Mouse (Mus musculus) liver, postnatal 0 days (tissue): ENCODE data around the gene Eml1. TPM values are rescaled to one million over a fixed set of nuclear protein-coding genes. Genes with fewer than 3 reads are reported as not detected.

Experiments used
- ATAC-seq: fragments of 200-750 bp; cut with Nextera tagmentation; 2 replicates; pipeline ENCODE4 v1.8.0; 2017; ENCODE audit warnings: mild to moderate bottlenecking, moderate library complexity
- DNase-seq: peaks from one replicate; pipeline ENCODE4 v3.0.0-alpha.2; 2016
- H3K27ac ChIP-seq: fragments of 300-500 bp; sonication (generic); 2 replicates; pipeline ENCODE4 v1.5.1; 2014; ENCODE audit warnings: antibody characterized with exemption, moderate library complexity, mild to moderate bottlenecking, low read depth
- H3K27me3 ChIP-seq: fragments of 300-500 bp; sonication (generic); 2 replicates; pipeline ENCODE4 v1.6.1; 2014; ENCODE audit warnings: low read length, control low read depth, mixed read lengths; ENCODE audit not compliant: insufficient read depth
- H3K36me3 ChIP-seq: fragments of 300-500 bp; sonication (generic); replicated peaks from 2 replicates; pipeline ENCODE4 v1.6.1; 2014; ENCODE audit warnings: mild to moderate bottlenecking, control low read depth, low read length, moderate library complexity, mixed read lengths; ENCODE audit not compliant: insufficient read depth
- H3K4me1 ChIP-seq: fragments of 300-500 bp; sonication (generic); 2 replicates; pipeline ENCODE4 v1.6.1; 2014; ENCODE audit warnings: antibody characterized with exemption, mild to moderate bottlenecking, control low read depth; ENCODE audit not compliant: insufficient read depth
- H3K4me2 ChIP-seq: fragments of 300-500 bp; sonication (generic); 2 replicates; pipeline ENCODE4 v1.6.1; 2014; ENCODE audit warnings: low read depth, mild to moderate bottlenecking, low read length, moderate library complexity, mixed read lengths
- H3K4me3 ChIP-seq: fragments of 300-500 bp; sonication (generic); 2 replicates; pipeline ENCODE4 v1.5.1; 2014; ENCODE audit warnings: low read depth, low read length
- H3K9ac ChIP-seq: fragments of 300-500 bp; sonication (generic); replicated peaks from 2 replicates; pipeline ENCODE4 v1.6.1; 2014; ENCODE audit warnings: mild to moderate bottlenecking, moderate library complexity
- H3K9me3 ChIP-seq: fragments of 300-500 bp; sonication (generic); 2 replicates; pipeline ENCODE4 v1.6.1; 2016; ENCODE audit warnings: mild to moderate bottlenecking, control low read depth, low read length, mixed read lengths
- CTCF ChIP-seq: sonication (generic); IDR thresholded peaks from 2 replicates; pipeline ENCODE4 v1.5.1; 2016; ENCODE audit warnings: antibody characterized with exemption, low read depth
- EP300 ChIP-seq: IDR thresholded peaks from 2 replicates; pipeline ENCODE4 v1.6.1; 2016; ENCODE audit warnings: antibody characterized with exemption, low read depth, mild to moderate bottlenecking
- WGBS: fragments of 180-500 bp; shearing (Covaris S2); extraction: QIAGEN DNeasy Blood & Tissue Kit; methylation state at CpG from one replicate; pipeline ENCODE4 v1.1.7; 2014; ENCODE audit not compliant: insufficient replicate concordance; 5-methylcytosine and 5-hydroxymethylcytosine counted together
- polyA plus RNA-seq: library from polyadenylated mRNA; unstranded; fragments of >200 nt; fragmentation: Nextera tagmentation; extraction: Ambion mirVana; gene quantifications from 2 replicates; pipeline ENCODE4 v1.2.1, GENCODE M21; 2015

Gene Eml1
- polyA plus RNA-seq, 1 experiment from 2014 or later = 4.6 TPM

DNA sequence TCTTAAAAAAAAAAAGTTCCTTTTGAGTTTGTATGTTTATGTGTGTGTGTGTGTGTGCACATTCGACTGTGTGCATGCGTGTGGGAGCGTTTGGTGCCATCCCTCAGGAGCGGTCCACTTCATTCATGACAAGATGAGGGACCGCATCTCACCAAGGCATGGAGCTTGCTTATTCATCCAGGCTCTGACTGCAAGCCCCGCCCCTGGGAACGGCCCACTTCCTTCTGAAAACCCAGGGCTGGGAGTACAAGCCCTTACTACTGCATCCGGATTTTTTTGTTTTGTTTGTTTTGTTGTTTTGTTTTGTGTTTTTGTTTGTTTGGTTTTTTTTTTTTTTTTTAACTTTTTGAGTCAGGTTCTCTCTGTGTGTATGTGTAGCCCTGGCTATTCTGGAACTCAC, 148.6 kb downstream of the Eml1 start:
- H3K9me3 ChIP-seq = no peaks in the 10 kb centered on the region
- H3K27ac ChIP-seq = no peak overlapping the region
- H3K36me3 ChIP-seq = no peaks in the 10 kb centered on the region
- no peak for DNase-seq
- TF ChIP-seq CTCF (no peak), EP300 (no peak)
- no peak overlapping the region for H3K9ac ChIP-seq
- H3K27me3 ChIP-seq = no peaks in the 10 kb centered on the region
- no peak for ATAC-seq
- WGBS = 47% methylated on average over 8 of the region's 8 CpGs
- H3K4me1 ChIP-seq = no peaks in the 10 kb centered on the region
- no peak overlapping the region for H3K4me3 ChIP-seq
- no peak overlapping the region for H3K4me2 ChIP-seq

DNA sequence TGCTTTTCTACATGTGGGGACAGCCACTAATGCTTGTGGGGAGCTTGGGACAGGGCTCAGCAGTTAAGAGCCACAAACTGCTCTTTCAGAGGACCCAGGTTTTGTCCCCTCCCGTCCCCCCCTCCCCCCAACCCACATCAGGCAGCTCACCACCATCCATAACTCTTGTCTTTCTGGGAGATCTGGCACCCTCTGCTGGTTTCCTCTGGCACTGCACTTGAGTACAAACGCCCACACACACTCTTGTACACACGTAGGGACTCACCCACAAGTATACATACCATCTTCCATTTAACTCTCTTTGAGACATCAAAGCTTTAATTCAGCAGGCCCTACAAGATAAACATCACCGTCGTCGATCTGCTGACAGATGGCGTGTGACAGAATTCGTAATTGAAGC, 158.5 kb downstream of the Eml1 start:
- ATAC-seq (no peak), DNase-seq (peak; percentile 68)
- 44% methylated on average over 8 of the region's 8 CpGs for WGBS
- Histone ChIP-seq H3K9me3 (no peaks in the 10 kb centered on the region), H3K9ac (no peak overlapping the region), H3K4me3 (no peak overlapping the region), H3K4me2 (no peak overlapping the region), H3K4me1 (no peaks in the 10 kb centered on the region), H3K27me3 (no peaks in the 10 kb centered on the region), H3K36me3 (no peaks in the 10 kb centered on the region), H3K27ac (no peak overlapping the region)
- TF ChIP-seq CTCF (peak; percentile 70), EP300 (no peak)

DNA sequence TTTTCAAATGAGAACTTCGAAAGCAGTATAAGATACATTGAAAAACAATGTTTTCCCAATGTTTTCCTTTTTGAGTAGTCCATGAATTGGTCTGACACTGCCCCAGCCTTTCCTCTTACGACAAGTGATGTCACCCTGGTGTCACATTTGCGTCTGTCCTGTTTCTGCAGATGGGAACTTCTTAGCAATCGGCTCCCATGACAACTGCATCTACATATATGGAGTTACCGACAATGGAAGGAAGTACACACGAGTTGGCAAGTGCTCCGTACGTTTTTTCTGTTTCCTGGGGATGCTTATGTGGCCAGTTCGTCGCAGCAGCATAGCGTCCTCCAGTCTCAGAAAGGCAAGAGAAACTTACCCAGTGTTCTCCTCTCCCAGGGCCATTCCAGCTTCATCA, 163.7 kb downstream of the Eml1 start:
- WGBS = 61% methylated on average over 11 of the region's 11 CpGs
- DNase-seq (no peak), ATAC-seq (no peak)
- H3K4me3 ChIP-seq = no peak overlapping the region
- no peaks in the 10 kb centered on the region for H3K36me3 ChIP-seq
- H3K27me3 ChIP-seq = no peaks in the 10 kb centered on the region
- TF ChIP-seq EP300 (no peak), CTCF (no peak)
- no peak overlapping the region for H3K4me2 ChIP-seq
- no peaks in the 10 kb centered on the region for H3K4me1 ChIP-seq
- no peaks in the 10 kb centered on the region for H3K9me3 ChIP-seq
- no peak overlapping the region for H3K9ac ChIP-seq
- no peak overlapping the region for H3K27ac ChIP-seq

DNA sequence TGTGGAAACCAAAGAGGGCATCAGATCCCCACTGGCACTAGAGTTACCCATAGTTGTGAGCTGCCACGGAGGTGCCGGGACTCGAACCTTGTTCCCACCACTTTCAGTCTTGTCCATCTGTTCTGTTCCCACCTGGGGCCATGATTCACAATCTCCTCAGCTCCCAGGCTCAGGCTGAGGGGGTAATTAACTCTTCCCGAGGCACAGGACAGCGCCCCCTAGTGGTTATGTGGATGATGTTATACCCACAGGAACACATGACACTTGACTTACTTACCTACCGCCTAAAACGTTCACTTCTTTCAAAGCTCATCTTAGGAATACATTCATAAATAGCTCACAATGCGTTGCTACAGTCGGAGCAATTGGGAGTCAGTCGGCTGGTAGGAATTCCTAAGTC, 165.7 kb downstream of the Eml1 start:
- Histone ChIP-seq H3K4me2 (no peak overlapping the region), H3K27ac (no peak overlapping the region), H3K9ac (no peak overlapping the region), H3K9me3 (no peaks in the 10 kb centered on the region), H3K27me3 (no peaks in the 10 kb centered on the region), H3K36me3 (no peaks in the 10 kb centered on the region), H3K4me3 (no peak overlapping the region), H3K4me1 (no peaks in the 10 kb centered on the region)
- TF ChIP-seq EP300 (no peak), CTCF (peak; percentile 67)
- WGBS = 63% methylated on average over 10 of the region's 10 CpGs
- DNase-seq (no peak), ATAC-seq (no peak)

DNA sequence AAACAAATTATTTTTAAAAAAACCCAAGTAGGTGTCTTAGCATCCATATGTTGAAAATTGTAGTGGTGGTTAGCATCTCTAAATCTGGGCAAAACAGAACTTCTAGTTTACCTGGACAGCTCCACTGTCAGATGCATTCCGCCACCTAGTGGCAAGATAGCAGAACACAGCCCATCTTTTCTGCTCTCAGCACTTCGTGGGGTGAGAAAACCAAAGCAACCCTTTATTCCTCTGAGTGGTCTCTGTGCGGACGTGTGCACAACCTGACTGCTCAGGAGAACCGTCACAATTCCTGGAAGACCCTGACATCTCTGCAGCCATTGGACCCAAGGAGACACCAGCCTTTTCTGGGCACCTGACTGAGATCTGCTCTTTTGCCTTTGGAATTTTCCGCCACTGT, 170.3 kb downstream of the Eml1 start:
- no peaks in the 10 kb centered on the region for H3K4me1 ChIP-seq
- DNase-seq (peak; percentile 39), ATAC-seq (no peak)
- WGBS = 20% methylated on average over 6 of the region's 6 CpGs
- H3K4me3 ChIP-seq = no peak overlapping the region
- no peaks in the 10 kb centered on the region for H3K36me3 ChIP-seq
- H3K9ac ChIP-seq = no peak overlapping the region
- H3K4me2 ChIP-seq = no peak overlapping the region
- TF ChIP-seq CTCF (peak; percentile 85), EP300 (no peak)
- H3K9me3 ChIP-seq = no peaks in the 10 kb centered on the region
- H3K27ac ChIP-seq = no peak overlapping the region
- no peaks in the 10 kb centered on the region for H3K27me3 ChIP-seq

DNA sequence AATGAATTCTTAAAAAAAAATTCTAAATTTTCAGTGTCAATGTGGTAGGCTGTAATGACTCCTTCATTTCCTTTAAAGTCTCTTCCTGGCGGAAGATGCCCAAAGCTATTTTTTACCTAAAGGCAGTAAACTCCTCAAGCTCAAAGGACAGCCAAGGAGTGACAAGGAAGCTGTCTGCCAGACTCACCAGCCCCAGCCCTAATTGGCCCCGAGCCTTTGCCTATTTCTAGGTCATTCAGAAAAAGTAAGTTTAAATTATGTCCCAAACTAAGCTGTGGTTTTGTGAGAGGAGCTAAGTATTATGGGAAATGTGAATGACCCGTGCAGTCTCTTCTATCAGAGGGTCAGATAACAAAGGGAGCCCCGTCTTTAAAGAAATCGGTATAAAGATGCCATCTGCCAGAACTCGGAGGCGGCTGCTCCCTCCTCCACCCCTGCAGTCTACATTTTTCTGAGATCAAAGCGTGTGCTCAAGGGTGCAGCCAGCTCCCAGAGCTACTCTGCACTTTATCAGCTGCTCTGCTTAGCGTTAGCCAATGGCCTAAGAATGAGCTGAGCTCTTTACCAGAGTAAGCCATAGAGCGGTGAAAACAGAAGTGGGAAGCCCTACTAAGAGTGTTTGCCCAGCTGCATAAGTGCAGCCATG, 175.9 kb downstream of the Eml1 start:
- no peaks in the 10 kb centered on the region for H3K36me3 ChIP-seq
- H3K4me3 ChIP-seq = no peak overlapping the region
- ATAC-seq (no peak), DNase-seq (no peak)
- WGBS = 27% methylated on average over 10 of the region's 10 CpGs
- H3K27ac ChIP-seq = no peak overlapping the region
- no peaks in the 10 kb centered on the region for H3K4me1 ChIP-seq
- no peaks in the 10 kb centered on the region for H3K27me3 ChIP-seq
- no peak overlapping the region for H3K4me2 ChIP-seq
- TF ChIP-seq EP300 (no peak), CTCF (no peak)
- H3K9me3 ChIP-seq = no peaks in the 10 kb centered on the region
- no peak overlapping the region for H3K9ac ChIP-seq
